Mouse (Mus musculus) myocyte (in vitro differentiated cells): ENCODE data around the gene Aatf. TPM values are rescaled to one million over a fixed set of nuclear protein-coding genes. Genes with fewer than 3 reads are reported as not detected.

Source experiments
- H3K27me3 ChIP-seq: one replicate; pipeline ENCODE4 v1.6.1; 2011; ENCODE audit not compliant: control insufficient read depth, insufficient read depth, insufficient read length
- H3K36me3 ChIP-seq: one replicate; pipeline ENCODE4 v1.6.1; 2011; ENCODE audit not compliant: control insufficient read depth, insufficient read depth
- H3K4me2 ChIP-seq: one replicate; pipeline ENCODE4 v1.6.1; 2011; ENCODE audit warnings: low read depth, control low read depth
- H3K4me3 ChIP-seq: one replicate; pipeline ENCODE4 v1.5.1; 2011; ENCODE audit warnings: mild to moderate bottlenecking, control low read depth, moderate library complexity
- H3K79me2 ChIP-seq: one replicate; pipeline ENCODE4 v1.6.1; 2011; ENCODE audit not compliant: control insufficient read depth, insufficient read depth
- H3ac ChIP-seq: one replicate; pipeline ENCODE4 v1.6.1; 2011; ENCODE audit not compliant: control insufficient read depth, insufficient read length
- CEBPB ChIP-seq: IDR thresholded peaks from 2 replicates; pipeline ENCODE4 v1.6.1; 2011; ENCODE audit warnings: mild to moderate bottlenecking, moderate library complexity; ENCODE audit not compliant: poor library complexity, insufficient read depth, severe bottlenecking
- E2F4 ChIP-seq: IDR thresholded peaks from one replicate; pipeline ENCODE4 v1.6.1; 2011; ENCODE audit warnings: mild to moderate bottlenecking, control low read depth, moderate library complexity; ENCODE audit not compliant: insufficient read depth
- MAX ChIP-seq: IDR thresholded peaks from one replicate; pipeline ENCODE4 v1.6.1; 2011; ENCODE audit warnings: low read depth, mild to moderate bottlenecking, control low read depth
- MYOD1 ChIP-seq, 3 experiments: IDR thresholded peaks; one replicate each; pipeline ENCODE4 v1.6.1; 2011; ENCODE audit warnings: control low read depth in 2 of 3, low read depth in 2 of 3, mild to moderate bottlenecking in 2 of 3, moderate library complexity in 1 of 3; ENCODE audit not compliant: insufficient read length in 2 of 3, control insufficient read depth in 1 of 3
- MYOG ChIP-seq, 3 experiments: IDR thresholded peaks; one replicate each; pipeline ENCODE4 v1.6.1; 2011; ENCODE audit warnings: control low read depth in 2 of 3, low read depth in 2 of 3, mild to moderate bottlenecking in 2 of 3; ENCODE audit not compliant: insufficient read length in 2 of 3, control insufficient read depth in 1 of 3, insufficient read depth in 1 of 3
- POLR2A ChIP-seq: IDR thresholded peaks from one replicate; pipeline ENCODE4 v1.6.1; 2011; ENCODE audit warnings: low read depth, mild to moderate bottlenecking, control low read depth, moderate library complexity; ENCODE audit not compliant: insufficient read length
- POLR2AphosphoS2 ChIP-seq: IDR thresholded peaks from one replicate; pipeline ENCODE4 v1.6.1; 2011; ENCODE audit warnings: low read depth, control low read depth; ENCODE audit not compliant: insufficient read length
- REST ChIP-seq: IDR thresholded peaks from one replicate; pipeline ENCODE4 v1.6.1; 2011; ENCODE audit warnings: mild to moderate bottlenecking, control low read depth, moderate library complexity; ENCODE audit not compliant: insufficient read depth, insufficient read length
- SRF ChIP-seq: IDR thresholded peaks from one replicate; pipeline ENCODE4 v1.6.1; 2011; ENCODE audit warnings: low read depth; ENCODE audit not compliant: control insufficient read depth, insufficient read length
- TCF12 ChIP-seq: IDR thresholded peaks from one replicate; pipeline ENCODE4 v1.6.1; 2011; ENCODE audit warnings: mild to moderate bottlenecking, control low read depth; ENCODE audit not compliant: poor library complexity, insufficient read depth, severe bottlenecking
- TCF3 ChIP-seq: IDR thresholded peaks from one replicate; pipeline ENCODE4 v1.6.1; 2011; ENCODE audit warnings: low read depth, control low read depth; ENCODE audit not compliant: insufficient read length
- USF1 ChIP-seq: IDR thresholded peaks from one replicate; pipeline ENCODE4 v1.6.1; 2011; ENCODE audit warnings: low read depth, mild to moderate bottlenecking, control low read depth, moderate library complexity
- polyA plus RNA-seq: library from polyadenylated mRNA; unstranded; fragments of >200 nt; fragmentation: generic; extraction: Trizol; gene quantifications from one replicate; pipeline ENCODE4 v1.2.1, GENCODE M21; 2012; ENCODE audit warnings: missing spikeins

The Aatf gene
- polyA plus RNA-seq, 1 experiment = 34.6 TPM

GRCm38 (mm10) chr11:84464571-84464970 is 48.8 kb downstream of the Aatf start:
- TF ChIP-seq MAX (no peak), E2F4 (no peak), TCF3 (no peak), TCF12 (no peak), MYOG (IDR thresholded peaks at IDR 0.05; ENCODE audit: control insufficient read depth in 1 of 3, insufficient read depth in 1 of 3, insufficient read length in 2 of 3, low read depth in 2 of 3) (no peak), REST (no peak), MYOD1 (IDR thresholded peaks at IDR 0.05; ENCODE audit: control insufficient read depth in 1 of 3, insufficient read length in 2 of 3, low read depth in 2 of 3) (no peak), POLR2AphosphoS2 (no peak), SRF (no peak), USF1 (no peak), POLR2A (no peak), CEBPB (no peak)
- H3K4me3 ChIP-seq = no peak overlapping the region
- H3ac ChIP-seq = no peak overlapping the region
- no peak overlapping the region for H3K4me2 ChIP-seq
- H3K79me2 ChIP-seq = peaks cover 9% of the 10 kb centered on the region
- H3K27me3 ChIP-seq = no peaks in the 10 kb centered on the region
- H3K36me3 ChIP-seq = peaks cover 26% of the 10 kb centered on the region

GRCm38 (mm10) chr11:84453901-84454300 is 59.4 kb downstream of the Aatf start:
- Histone ChIP-seq H3K4me3 (no peak overlapping the region), H3K27me3 (no peaks in the 10 kb centered on the region), H3K4me2 (no peak overlapping the region), H3K79me2 (no peaks in the 10 kb centered on the region), H3K36me3 (peaks cover 23% of the 10 kb centered on the region), H3ac (no peak overlapping the region)
- TF ChIP-seq MAX (no peak), MYOD1 (IDR thresholded peaks at IDR 0.05; ENCODE audit: control insufficient read depth in 1 of 3, insufficient read length in 2 of 3, low read depth in 2 of 3) (no peak), USF1 (no peak), E2F4 (no peak), REST (no peak), POLR2AphosphoS2 (no peak)

DNA sequence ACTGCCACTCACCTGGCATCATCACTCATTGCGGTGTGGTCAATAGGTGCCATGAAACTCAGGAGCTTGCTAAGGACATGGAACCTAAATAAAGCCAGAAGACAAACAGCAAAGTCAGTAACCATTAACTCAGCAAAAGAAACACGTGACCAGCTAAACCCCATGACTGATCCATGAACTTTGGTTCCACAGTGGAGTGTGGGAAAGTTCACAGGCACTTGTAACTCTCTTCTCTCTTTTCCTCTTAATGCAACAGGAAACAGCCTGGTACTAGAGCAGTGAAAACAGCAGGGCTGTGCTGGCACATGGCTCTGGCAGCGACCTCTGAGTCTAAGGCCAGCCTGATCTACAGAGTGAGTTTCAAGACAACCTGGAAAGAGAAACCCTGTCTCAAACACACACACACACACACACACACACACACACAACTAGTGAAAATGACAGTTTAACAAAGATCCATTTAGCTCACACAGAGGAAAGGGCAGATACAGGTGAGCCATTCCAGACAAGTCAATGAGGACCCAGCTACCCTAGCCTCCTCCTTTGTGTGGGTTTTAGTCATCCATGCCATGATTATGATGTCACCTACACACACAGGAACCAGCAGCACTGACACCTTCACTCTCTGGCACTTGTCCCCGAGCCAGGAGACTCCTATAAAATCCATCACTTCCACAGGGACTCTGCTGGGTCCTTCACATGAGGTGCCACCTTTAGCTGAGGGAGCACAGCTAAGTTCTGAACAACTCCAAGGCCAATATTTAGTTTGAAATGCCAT is 70.6 kb downstream of the Aatf start:
- H3K79me2 ChIP-seq = no peaks in the 10 kb centered on the region
- no peaks in the 10 kb centered on the region for H3K27me3 ChIP-seq
- TF ChIP-seq MAX (no peak), POLR2A (no peak), REST (no peak), TCF12 (no peak), MYOD1 (IDR thresholded peaks at IDR 0.05; ENCODE audit: control insufficient read depth in 1 of 3, insufficient read length in 2 of 3, low read depth in 2 of 3) (no peak), POLR2AphosphoS2 (no peak), USF1 (no peak), SRF (no peak)
- H3K4me3 ChIP-seq = no peak overlapping the region
- no peak overlapping the region for H3K4me2 ChIP-seq
- peaks cover 26% of the 10 kb centered on the region for H3K36me3 ChIP-seq
- no peak overlapping the region for H3ac ChIP-seq

- Histone ChIP-seq H3K4me2 (no peak overlapping the region), H3K36me3 (peaks cover 22% of the 10 kb centered on the region), H3K79me2 (no peaks in the 10 kb centered on the region), H3K27me3 (no peaks in the 10 kb centered on the region), H3ac (no peak overlapping the region), H3K4me3 (no peak overlapping the region)
- TF ChIP-seq REST (no peak), MAX (no peak), MYOD1 (IDR thresholded peaks at IDR 0.05; ENCODE audit: control insufficient read depth in 1 of 3, insufficient read length in 2 of 3, low read depth in 2 of 3) (no peak), POLR2A (no peak), CEBPB (no peak), SRF (no peak), TCF3 (no peak), E2F4 (no peak), MYOG (IDR thresholded peaks at IDR 0.05; ENCODE audit: control insufficient read depth in 1 of 3, insufficient read depth in 1 of 3, insufficient read length in 2 of 3, low read depth in 2 of 3) (no peak), POLR2AphosphoS2 (no peak), TCF12 (no peak), USF1 (no peak)
These were observed 72.9 kb downstream of the Aatf start for GRCm38 (mm10) chr11:84440402-84440801.

DNA sequence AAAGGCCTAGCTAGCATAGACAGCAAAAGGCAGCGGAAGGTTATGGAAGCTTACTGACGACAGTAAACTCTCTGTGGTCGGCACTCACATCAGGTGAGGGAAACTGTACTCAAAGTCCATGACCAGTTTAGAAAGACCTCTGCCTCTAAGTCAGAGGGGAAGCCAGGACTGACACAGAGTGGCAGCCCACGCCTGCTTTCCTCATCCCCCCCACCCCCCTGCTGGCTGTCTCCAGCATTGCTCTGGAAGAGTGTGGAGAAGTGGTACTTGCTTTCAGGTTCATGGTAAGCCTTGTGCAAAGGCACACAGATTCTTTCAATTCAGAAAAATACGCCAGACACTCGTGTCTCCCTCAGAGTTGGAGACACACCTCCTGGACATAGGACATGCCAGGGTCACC is 78.4 kb downstream of the Aatf start:
- no peak overlapping the region for H3K4me2 ChIP-seq
- H3K27me3 ChIP-seq = no peaks in the 10 kb centered on the region
- TF ChIP-seq REST = no peak
- TF ChIP-seq SRF = no peak
- TF ChIP-seq E2F4 = no peak
- TF ChIP-seq USF1 = no peak
- no peak for TF ChIP-seq TCF3
- no peak for TF ChIP-seq MYOD1 (IDR thresholded peaks at IDR 0.05; ENCODE audit: control insufficient read depth in 1 of 3, insufficient read length in 2 of 3, low read depth in 2 of 3)
- no peak for TF ChIP-seq CEBPB
- no peak overlapping the region for H3K4me3 ChIP-seq
- H3ac ChIP-seq = no peak overlapping the region
- no peaks in the 10 kb centered on the region for H3K79me2 ChIP-seq
- peaks cover 16% of the 10 kb centered on the region for H3K36me3 ChIP-seq
